Mouse (Mus musculus): ENCODE data around the gene Syf2.

Syf2 gene

DNA sequence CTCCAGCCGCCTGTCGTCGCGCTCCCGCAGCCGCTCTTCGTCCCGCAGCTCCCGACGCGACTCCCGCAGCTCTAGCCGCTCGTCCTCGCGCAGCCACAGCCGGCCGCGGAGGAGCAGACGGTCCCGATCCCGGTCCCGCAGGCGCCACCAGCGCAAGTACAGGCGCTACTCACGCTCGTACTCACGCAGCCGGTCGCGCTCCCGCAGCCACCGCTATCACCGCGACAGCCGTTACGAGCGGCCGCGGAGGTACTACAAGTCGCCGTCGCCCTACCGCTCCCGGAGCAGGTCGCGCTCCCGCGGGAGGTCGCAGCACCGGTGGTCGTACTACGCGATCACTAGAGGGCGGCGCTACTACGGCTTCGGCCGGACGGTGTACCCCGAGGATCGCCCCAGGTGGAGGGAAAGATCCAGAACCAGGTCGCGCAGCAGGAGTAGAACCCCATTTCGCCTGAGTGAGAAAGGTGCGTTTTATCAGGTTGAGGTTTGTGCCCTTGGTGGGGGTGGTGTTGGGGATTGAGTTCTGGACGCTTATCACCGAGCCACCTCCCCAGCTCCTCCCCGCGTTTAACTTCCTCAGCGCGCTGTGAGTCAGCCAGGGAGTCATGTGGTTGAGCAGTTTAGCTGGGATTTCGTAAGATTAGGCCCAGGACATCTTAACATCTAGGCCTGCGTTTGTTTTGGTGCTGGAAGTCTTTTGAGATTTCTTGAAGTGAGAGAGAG, 6.5 kb upstream of the Syf2 start:
- DNase-seq = peak; percentile 47

DNA sequence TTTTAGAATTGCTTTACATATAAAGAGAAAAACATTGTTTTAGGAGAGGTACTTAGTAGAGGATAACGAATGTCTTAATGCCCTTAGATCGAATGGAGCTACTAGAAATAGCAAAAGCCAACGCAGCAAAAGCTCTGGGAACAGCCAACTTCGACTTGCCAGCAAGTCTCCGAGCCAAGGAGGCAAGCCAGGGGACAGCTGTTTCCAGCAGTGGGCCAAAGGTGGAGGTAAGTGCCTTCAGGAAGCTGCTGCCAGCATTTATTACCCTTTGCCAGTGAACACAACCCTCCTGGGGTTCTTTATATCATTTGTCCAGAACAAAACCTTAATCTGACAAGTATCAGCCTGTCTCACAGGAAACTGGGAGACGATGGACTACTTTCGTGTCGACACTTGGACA, 5.5 kb upstream of the Syf2 start:
- no peak for DNase-seq

DNA sequence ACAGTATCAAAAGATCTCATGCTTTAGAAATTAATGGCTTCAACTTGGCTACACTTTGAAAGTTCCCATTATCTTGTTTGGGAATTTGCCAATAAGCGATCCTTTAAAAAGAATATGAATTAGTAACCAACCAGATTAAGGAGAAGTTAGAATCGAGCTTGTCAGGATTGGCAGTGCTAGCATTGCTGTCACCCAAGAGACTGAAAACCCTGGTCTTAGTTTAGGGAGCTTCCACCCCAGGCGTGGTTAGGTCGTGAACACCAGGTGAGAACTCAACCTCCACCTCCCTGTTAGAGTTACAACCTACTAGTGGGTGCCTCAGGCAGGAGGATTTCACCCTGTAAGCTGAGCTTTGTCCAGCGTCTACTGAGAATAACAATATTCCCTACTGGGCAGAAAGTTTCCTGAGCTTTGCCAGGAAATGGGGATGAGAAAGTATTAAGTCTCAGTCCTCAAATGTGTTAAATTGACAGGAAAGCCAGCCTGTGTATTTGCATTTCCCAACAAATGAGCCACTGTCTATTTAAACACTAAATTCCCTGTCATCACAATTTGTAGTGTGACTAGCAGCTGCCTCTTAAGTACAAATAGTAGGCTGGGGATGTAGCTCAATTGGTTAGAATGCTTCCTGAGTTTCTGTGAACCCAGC, 2.8 kb upstream of the Syf2 start:
- no peak for DNase-seq

DNA sequence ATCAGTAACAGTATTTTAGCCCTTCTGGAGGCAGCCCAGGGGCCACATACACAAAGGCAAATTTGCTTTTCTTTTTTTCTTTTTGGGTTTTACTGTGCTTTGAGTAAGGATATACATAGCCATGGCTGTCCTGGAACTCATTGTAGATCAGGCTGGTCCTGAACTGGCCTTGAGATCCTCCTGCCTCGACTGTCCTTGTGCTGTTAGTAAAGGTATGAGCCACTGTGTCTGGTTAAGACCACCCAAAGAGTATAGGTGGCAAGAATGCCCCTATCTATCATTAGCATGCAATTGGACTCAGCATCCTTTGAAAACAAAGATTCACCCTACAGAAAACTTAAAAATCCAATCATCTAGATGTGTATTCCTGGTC, 2.2 kb upstream of the Syf2 start:
- DNase-seq = no peak

DNA sequence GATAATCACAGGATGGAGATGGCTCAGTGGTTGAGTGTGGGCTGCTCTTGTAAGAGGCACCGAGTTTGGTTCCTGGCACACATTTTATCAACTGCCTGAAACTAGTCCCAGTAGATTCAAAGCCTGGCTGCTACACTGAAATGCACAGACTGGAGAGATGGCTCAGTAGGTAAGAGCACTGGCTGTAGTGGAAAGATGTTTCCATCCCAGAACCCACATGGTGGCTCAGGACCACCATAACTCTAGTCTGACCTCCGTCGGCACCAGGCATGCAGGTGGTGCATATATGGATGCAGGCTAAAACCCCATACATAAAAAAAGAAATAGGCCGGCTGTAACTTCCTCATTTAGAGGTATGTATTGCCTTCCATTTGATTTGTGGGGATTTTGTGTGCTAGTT, 1.2 kb upstream of the Syf2 start:
- DNase-seq = no peak

DNA sequence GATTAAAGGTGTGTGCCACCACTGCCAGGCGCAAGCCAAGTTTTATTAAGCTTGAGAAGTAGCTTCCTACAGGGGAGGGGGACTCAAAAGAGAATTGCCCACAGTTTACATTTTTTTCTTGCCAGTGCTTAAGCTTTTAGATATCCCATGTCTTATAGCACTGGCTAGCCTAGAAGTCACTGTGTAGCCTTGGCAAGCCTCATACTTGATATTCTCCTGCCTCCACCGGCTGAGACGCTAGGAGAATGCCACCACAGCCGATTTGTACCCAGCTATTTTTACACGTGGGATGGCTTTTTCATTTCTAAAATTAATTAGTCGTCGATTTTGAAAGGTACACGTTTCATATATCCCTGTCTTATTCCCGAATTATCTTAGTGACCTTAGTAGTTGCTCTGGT, 508 bp upstream of the Syf2 start:
- DNase-seq = no peak

DNA sequence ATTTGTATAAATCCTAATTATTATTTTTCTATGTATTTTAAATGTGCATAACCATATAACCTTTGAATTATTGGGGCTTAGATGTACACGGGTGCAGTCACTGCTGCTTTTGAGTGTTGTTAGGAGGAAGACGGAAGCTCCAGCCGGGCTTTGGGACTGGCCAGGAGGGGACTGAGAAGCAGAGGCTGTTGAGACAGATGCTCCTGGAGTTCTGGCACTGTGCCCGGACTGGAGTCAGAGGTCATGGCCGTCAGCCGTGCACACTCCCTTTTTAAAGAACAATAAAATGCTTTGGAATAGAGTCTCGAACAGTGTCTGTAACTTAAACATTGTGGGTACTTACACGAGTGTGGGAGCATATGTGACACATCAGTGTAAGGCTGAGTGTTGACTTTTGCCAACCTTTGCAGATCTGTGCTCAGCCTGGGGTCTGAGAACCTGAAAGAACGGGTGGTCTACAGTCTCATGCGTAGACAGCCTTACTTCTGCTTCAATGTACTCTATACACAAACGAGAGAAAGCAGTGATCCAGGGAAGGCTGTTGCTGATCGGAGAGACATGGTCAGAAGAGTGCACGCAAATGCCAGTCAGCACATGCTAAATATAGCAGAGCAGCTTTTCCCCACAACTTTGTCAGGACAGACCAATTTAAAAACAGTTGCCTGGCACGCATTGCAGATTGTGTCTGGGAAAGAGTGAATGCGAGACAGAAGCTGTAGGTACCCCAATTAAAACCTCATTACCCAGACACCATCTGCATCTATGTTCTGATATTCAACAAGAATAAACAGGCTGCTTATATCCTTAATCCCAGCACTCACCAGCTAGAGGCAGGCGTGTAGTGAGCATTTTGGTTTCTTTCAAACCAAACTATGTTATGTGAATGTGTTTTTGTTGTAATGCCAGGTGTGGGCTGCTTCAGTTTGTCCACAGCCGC, 6.8 kb downstream of the Syf2 start:
- no peak for DNase-seq

DNA sequence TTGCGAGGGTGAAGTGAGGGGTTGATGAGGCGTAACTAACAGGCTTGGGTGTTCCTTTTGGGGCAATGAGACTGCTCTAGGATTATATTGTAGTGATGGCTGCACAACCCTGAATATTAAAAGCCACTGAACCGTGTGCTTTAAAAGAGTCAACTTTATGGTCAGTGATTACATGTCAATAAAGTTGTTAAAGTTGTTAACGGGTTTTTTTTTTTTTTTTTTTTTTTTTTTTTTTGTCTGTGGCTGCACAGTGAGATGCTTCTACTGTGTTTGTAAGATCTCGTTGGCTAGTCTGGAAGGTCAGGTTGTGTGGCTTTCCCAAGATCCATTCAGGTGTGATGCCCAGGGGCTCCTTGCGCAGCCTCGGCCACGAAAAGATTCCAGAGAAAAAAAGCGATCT, 9.2 kb downstream of the Syf2 start:
- no peak for DNase-seq

DNA sequence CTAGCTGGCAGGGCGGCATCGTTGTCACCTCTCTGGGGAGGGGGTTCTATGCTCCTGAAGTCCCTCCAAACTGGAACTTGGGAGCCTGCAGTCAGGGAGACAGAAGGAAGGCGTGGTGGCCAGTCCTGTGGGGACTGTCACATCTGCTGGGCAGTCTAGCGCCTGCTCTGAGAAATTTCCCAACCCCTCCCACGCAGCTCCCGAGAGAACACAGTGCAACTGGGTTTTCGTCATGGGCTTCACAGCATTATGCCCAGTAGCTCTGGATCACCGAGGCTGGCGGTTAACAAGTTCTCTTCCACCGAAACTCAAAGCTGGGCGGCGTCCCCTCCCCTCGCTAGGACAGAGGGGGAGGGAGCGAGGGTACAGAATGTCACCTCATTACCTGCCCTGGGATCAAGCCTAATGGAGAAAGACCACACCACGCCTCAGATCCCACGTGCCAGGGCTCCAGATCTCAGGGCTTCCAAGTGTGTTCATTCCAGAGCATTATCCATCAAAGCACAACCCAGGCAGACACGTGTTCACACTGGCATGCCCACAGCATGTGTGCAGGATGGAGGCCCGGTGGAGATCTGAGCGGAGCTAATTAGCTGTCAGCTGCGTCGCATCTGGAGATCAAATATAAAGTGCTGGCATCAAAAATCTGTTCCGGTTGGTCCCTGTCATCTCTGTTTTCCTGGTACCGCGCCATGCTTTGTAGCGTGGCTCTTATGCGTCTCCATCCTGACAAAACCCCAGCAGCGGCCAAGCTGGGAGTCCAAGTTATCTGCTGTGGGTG, 13.2 kb downstream of the Syf2 start:
- DNase-seq = peak; percentile 59

DNA sequence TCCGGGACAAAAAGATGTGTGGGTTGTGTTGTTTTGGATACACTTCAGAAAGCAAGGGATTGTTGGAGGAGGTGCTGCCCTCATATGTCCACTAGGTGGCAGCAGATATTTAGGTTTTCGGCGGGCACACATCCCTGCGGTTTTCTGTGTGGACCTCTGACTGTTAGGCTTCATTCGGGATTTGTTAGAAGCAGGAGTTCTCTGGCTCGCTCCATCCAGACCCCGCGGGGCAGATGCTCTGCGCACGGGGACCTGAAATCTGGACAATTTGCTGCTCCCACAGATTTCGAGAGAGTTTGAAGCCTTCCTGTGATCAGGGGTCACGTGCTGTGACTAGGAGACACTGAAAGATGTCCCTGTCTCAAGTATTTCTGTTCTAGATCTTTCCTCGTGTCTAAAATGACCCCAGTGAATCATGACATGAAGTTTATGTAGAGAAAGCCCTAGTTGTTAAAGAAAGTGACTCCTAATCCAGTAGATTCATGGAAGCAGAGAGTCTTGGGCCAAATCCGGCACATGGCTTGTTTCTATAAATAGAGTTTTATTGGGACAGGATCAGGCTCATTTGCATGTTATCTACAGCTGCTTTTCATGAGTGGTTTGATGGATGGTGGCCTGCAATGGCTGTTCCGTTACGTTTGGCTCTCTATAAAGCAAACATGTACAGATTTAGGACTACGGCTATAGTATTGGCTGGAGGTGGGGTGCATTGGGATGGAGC, 15.5 kb downstream of the Syf2 start:
- DNase-seq = peak; percentile 62

DNA sequence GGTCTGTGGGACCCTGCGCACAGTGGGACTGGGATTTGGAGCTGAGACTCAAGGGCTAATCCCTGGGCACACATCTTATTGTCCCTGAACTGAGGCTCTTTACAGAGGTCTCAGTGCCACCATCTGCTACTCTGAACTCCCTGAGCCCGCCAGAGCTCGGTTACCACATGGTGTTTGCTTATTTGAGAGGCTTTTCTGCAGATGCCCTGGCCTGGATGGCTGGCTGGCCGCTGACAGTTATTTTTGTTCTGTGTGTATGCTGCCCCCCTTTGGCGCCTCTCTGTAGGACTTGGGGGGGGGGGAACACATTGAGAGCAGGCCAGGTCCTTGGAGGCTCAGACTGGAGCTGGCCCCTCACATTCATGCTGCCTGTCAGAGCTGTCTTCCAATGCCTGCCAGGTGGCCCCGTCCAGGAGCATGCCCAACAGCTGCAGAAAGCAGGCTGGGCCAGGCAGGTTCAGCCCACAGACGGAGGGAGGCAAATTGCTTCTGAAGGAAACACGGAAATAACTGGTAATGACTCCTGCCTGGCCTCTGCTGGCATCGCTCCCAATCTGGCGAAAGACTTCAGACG, 19.9 kb downstream of the Syf2 start:
- DNase-seq = no peak

DNA sequence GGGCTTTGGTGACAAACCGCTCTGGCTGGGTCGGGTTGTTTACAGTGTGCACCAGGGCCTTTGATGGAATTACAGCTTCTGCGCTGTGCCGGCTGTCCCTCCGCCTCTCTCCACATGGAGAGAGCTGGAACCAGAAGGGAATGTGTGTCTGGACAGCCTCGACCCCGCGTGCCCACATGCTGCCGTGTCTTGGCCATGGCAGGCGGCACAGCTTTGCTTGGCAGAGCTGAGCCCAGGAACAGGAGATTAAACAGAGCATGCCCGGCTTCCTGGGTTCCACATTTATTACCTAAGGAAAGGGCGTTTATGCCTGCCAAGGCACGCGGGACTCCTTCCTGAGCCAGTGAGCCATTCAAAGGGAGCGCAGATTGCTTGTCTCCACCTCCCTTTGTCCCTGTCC, 23.8 kb downstream of the Syf2 start:
- DNase-seq = no peak

DNA sequence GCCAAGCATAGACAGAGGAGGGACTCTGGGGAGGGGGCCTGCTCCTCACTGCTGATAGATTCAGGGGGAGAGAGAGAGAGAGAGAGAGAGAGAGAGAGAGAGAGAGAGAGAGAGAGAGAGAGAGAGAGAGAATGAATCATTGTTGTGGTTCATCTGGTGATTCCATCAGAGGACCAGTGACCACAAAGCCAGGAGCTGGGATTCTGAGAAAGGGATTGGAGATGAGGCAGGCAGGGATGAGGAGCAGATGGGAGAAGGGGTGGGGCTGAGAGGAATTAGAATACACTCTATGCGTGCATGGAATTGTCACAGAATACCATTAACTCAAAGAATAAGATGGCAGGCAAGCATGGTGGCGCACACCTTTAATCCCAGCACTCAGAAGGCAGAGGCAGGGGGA, 24.5 kb downstream of the Syf2 start:
- no peak for DNase-seq

DNA sequence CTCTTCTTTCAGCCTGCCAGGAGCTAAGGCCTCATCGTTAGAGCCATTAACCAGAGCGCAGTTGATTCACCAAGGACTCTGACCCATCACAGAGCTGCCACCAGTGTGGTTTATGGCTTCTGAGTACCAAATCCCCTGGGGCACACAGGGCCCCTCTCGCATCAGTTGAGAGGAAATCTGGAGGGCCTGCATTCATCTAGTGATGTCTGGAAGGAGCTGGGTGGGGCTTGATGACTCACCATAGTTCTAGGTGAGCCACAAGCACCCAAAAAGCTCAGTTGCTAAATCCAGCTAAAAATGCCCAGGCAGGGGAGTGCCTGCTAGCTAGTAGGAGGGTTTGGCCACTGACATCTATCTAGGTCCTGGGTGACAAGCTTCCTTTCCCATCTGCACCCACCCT, 25.1 kb downstream of the Syf2 start:
- no peak for DNase-seq

DNA sequence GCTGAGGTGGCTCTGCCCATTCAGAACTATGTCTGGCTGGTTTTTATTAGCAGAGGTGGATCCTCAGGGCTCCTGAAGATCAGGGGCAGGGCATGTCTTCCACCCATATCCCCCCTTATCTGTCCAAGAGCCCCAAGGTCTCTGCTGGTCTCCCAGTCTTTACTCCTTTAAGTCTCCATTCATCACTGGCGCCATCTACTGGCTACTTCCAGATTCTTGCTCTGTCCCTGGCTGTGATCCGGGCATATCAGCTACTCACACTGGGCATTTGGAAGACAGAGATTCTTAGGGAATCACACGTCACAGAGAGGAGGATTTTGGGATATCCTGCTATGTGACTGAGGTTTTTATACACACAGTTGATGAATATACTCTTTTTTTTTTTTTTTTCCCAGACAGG, 25.6 kb downstream of the Syf2 start:
- peak; percentile 70 for DNase-seq

DNA sequence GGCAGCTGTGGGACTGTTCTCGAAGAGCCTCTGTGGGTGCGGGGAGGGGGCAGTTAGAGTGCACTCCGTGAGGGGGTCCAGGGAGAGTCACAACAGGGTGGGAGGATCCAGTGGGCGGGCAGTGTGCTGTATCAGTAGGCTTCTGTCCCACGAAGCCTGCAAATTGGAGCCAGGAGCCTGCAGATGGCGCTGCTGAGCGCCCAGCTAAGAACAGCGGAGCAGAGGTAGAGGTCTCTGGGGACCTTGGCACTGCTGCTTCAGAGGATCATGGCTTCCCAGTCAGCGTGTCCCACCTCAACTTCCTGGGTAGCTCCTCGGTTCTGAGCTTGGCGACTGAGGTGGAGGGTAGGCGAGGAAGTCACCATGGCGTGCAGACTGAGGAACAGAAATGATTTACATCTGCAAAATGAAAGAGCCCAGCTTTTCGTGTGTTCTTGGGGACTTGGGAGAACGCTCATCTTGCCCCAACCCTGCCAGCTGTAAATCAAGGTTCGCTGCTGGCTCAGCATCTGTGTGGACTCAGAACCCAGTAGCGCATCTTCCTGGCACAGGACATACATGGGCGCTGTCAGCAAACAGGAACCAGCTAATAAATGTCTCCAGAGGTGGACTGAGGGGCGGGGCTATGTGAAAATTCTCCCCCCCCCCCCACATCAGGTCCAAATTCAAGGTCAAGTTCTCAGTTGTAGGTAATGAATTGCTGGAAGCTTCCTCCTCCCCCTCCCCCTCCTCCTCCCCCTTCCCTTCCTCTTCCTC, 32.5 kb downstream of the Syf2 start:
- peak; percentile 31 for DNase-seq

DNA sequence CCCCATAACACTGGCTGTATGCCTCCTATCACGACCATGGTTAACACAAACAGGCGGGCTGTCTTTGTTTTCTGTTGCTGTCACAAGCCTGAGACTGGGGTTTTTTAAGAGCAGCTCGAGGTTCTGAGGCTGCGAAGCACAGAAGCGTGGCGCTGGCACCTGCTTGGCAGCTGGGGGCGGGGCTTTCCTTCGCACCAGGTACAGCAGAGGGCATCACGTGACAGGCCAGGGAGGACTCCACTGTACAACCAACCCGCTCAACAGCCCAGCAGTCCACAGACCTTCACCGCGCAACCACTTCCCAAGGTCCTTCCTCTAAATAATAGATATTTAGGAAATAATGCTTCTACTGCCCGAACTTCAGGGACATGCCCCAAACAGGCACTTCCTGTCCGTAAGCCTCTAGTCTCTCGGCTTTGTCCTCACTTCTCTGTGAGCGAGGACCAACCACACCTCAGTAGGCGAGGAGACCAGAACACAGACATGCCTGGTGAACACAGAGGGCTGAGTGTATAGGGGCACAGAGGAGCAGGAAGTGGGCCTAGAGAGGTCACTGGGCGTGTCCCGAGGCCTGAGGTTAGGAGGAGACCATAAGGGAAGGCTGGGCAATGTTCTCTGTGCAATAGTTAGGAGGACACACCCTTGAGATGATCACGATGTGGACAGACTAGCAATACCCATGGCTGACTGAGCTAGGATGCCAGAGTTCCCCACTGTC, 37.3 kb downstream of the Syf2 start:
- DNase-seq = no peak

DNA sequence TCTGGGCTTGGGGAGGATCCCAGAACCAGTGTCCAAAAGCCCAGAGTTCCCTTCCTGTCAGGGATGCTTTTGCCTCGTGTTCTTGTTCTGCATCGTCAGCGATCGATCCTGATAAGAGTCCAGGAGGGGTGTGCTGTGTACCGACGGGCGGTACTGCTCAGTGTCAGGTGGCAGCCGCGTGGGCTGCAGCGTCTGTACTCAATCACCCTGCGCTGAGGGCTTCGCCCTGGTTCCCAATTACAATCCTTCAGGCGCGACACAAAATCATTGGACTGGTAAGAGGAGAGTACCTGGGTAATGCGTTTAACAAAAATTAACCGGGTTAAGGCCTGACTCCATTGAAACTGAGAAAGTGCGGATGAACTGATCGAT, 37.9 kb downstream of the Syf2 start:
- no peak for DNase-seq

DNA sequence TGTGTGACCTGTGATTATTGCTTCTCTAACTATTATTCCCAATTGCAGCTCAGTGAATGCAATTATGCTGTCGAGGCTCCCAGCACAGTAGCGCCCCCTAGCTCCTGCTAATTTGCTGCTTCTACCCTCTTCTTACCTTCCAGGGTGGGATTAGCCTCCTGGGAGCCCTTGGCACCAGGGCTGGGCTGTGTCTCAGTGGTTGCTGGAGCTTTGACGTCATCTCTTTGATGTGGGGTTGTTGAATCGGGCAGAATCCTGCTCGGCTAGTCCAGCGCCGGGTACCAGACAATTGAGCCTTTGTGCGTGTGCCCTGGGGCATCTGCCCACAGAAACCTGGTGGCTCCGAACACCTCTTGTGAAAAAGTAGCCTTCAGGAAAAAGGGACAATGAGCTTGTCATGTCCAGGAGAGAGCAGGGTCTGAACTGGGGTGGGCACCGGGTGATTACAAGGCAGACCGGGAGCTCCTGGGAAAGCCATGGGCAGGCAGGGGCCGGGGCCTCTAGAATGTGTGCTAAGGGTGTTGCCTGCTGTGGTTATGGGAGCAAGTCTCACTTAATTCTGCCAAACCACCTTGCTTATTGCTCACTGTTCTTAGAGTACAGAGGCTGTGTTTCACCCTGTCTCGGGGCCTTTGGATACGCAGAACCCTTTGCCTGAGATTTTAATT, 44.7 kb downstream of the Syf2 start:
- DNase-seq = peak; percentile 30

DNA sequence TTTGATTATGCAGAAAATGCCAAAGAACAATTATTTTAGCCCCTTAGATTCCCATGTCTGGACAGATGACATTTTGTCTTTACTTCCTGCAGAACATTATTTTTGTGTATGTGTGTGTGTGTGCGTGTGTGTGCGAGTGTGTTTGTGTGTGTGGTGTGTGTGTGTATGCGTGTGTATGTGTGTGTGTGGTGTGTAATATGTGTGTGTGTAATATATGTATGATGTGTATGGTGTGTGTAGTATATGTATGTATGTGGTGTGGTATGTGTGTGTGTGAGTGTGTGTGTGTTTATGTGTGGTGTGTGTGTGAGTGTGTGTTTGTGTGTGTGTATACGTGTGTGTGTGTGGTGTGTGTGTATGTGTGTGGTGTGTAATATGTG, 45.2 kb downstream of the Syf2 start:
- no peak for DNase-seq

All from right cerebral cortex, postnatal 14 days (tissue).